Mouse (Mus musculus) MEL (cell line): ENCODE measurements around the gene Echdc3.

Experiments
- CTCF ChIP-seq, 3 experiments: IDR thresholded peaks in 2 of 3; conservative IDR thresholded peaks in 1 of 3; 2 replicates each; pipeline ENCODE4 v1.5.1; 2011 to 2012; ENCODE audit warnings: low read length in 3 of 3, low read depth in 2 of 3, mild to moderate bottlenecking in 2 of 3, improper control_type of control experiment in 1 of 3, inconsistent platforms in 1 of 3, mixed read lengths in 1 of 3, moderate library complexity in 1 of 3; ENCODE audit not compliant: control insufficient read depth in 1 of 3, insufficient read depth in 1 of 3, poor library complexity in 1 of 3, severe bottlenecking in 1 of 3
- GATA1 ChIP-seq: IDR thresholded peaks from 2 replicates; pipeline ENCODE4 v1.6.1; 2011; ENCODE audit warnings: low read depth, low read length, improper control_type of control experiment
- KAT2A ChIP-seq: conservative IDR thresholded peaks from 2 replicates; pipeline ENCODE4 v1.6.1; 2012; ENCODE audit warnings: low read depth, low read length, improper control_type of control experiment, inconsistent platforms
- MAX ChIP-seq: IDR thresholded peaks from 2 replicates; pipeline ENCODE4 v1.6.1; 2011; ENCODE audit warnings: low read length, improper control_type of control experiment
- MAZ ChIP-seq: IDR thresholded peaks from 2 replicates; pipeline ENCODE4 v1.6.1; 2012; ENCODE audit warnings: low read depth, mild to moderate bottlenecking, inconsistent platforms, low read length, improper control_type of control experiment
- MEF2A ChIP-seq: IDR thresholded peaks from 2 replicates; pipeline ENCODE4 v1.6.1; 2014; ENCODE audit warnings: low read depth, mild to moderate bottlenecking, inconsistent platforms, low read length, improper control_type of control experiment; ENCODE audit not compliant: poor library complexity, insufficient replicate concordance, severe bottlenecking; ENCODE audit errors: extremely low read depth
- POLR2A ChIP-seq, 2 experiments: IDR thresholded peaks; 2 replicates each; pipeline ENCODE4 v1.6.1; 2011 to 2012; ENCODE audit warnings: low read length in 2 of 2, mild to moderate bottlenecking in 2 of 2, control low read depth in 1 of 2, improper control_type of control experiment in 1 of 2, low read depth in 1 of 2, moderate library complexity in 1 of 2; ENCODE audit not compliant: control insufficient read depth in 1 of 2, insufficient read depth in 1 of 2, poor library complexity in 1 of 2
- POLR2AphosphoS5 ChIP-seq: IDR thresholded peaks from 2 replicates; pipeline ENCODE4 v1.6.1; 2012; ENCODE audit warnings: low read depth, borderline replicate concordance, mild to moderate bottlenecking, inconsistent platforms, low read length, moderate library complexity, mixed read lengths
- RCOR1 ChIP-seq: IDR thresholded peaks from 2 replicates; pipeline ENCODE4 v1.6.1; 2012; ENCODE audit warnings: low read depth, mild to moderate bottlenecking, inconsistent platforms, low read length, improper control_type of control experiment
- USF1 ChIP-seq: IDR thresholded peaks from 2 replicates; pipeline ENCODE4 v1.6.1; 2014; ENCODE audit warnings: low read depth, mild to moderate bottlenecking, inconsistent platforms, low read length, improper control_type of control experiment, moderate library complexity
- ZMIZ1 ChIP-seq: IDR thresholded peaks from 2 replicates; pipeline ENCODE4 v1.6.1; 2012; ENCODE audit warnings: low read depth, mild to moderate bottlenecking, inconsistent platforms, low read length, improper control_type of control experiment, moderate library complexity

GRCm38 (mm10) chr2:6229597-6230290 lies 16.9 kb upstream of the Echdc3 start:
- TF ChIP-seq MAX = no peak
- TF ChIP-seq RCOR1 = no peak
- no peak for TF ChIP-seq CTCF (IDR thresholded peaks at IDR 0.05 in 2 of 3, conservative IDR thresholded peaks at IDR 0.05 in 1 of 3; ENCODE audit: control insufficient read depth in 1 of 3, insufficient read depth in 1 of 3, low read depth in 2 of 3, low read length in 3 of 3, poor library complexity in 1 of 3, severe bottlenecking in 1 of 3)
- TF ChIP-seq GATA1 = no peak
- TF ChIP-seq POLR2AphosphoS5 = no peak
- no peak for TF ChIP-seq KAT2A
- no peak for TF ChIP-seq ZMIZ1
- TF ChIP-seq MEF2A = no peak
- TF ChIP-seq USF1 = no peak
- no peak for TF ChIP-seq MAZ
- TF ChIP-seq POLR2A (IDR thresholded peaks at IDR 0.05; ENCODE audit: control insufficient read depth in 1 of 2, insufficient read depth in 1 of 2, low read depth in 1 of 2, low read length in 2 of 2, poor library complexity in 1 of 2) = no peak
